Mouse (Mus musculus): ENCODE results near the gene Zfx. TPM values are rescaled to one million over a fixed set of nuclear protein-coding genes. Genes with fewer than 3 reads are reported as not detected.
A peak's percentile ranks its signal among the peaks of the same experiment; 100 is the strongest.

Zfx gene
- total and polyA plus RNA-seq, 3 experiments, result 14.3 to 17.7 (median 16.4) TPM

DNA sequence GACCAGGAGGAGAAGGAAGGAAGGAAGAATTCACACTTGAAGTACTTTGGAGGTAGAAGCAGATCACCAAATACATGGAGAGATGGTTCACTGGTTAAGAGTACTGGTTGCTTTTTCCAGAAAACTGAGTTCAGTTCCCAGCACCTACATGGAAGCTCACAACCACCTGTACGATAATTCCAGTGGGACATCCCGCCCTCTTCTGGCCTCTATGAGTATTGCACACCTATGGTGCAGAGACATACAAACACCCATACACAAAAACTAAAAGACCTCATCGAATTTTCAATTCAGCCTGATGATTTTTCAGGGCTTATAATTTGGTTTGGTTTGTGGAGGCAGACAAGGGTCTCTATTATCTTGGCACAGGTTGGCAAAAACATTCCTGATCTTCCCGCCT, 6.2 kb upstream of the Zfx start:
- H3K4me1 ChIP-seq (ENCODE audit: control insufficient read depth in 1 of 2, insufficient read depth in 2 of 2), result peaks cover 2 to 12% of the 10 kb centered on the region in 2 experiments; a peak in 1 of 4 replicates
- no peak overlapping the region for H3K27ac ChIP-seq (ENCODE audit: insufficient read depth, low read depth)
- no peak overlapping the region for H3K4me2 ChIP-seq (ENCODE audit: insufficient read depth, low read depth, poor library complexity, severe bottlenecking)
- H3K27me3 ChIP-seq (replicated peaks), result no peaks in the 10 kb centered on the region
- no peak overlapping the region for H3K4me3 ChIP-seq (replicated peaks in 1 of 3; ENCODE audit: low read depth in 2 of 3, low read length in 2 of 3, poor library complexity in 1 of 3)
- in situ Hi-C loops (cut with MboI; ENCODE audit: low pct_ligation_motif_present, low pct_unique_long_range_greater_than_20kb, low sequenced_read_pairs), result no loop called here
- H3K9me3 ChIP-seq (replicated peaks; ENCODE audit: low read length), result no peaks in the 10 kb centered on the region
- H3K79me2 ChIP-seq (replicated peaks; ENCODE audit: control insufficient read depth, extremely low read depth, insufficient read depth, poor library complexity, severe bottlenecking), result no peaks in the 10 kb centered on the region
- TF ChIP-seq NELFE (IDR thresholded peaks at IDR 0.05; ENCODE audit: low read depth, low read length) (no peak), TBP (conservative IDR thresholded peaks at IDR 0.05; ENCODE audit: low read depth, low read length) (no peak), NRF1 (IDR thresholded peaks at IDR 0.05; ENCODE audit: low read depth, low read length) (no peak), E2F4 (IDR thresholded peaks at IDR 0.05; ENCODE audit: insufficient replicate concordance, low read depth, low read length) (no peak), JUND (conservative IDR thresholded peaks at IDR 0.05; ENCODE audit: low read depth, low read length) (no peak)
- H3K9ac ChIP-seq (ENCODE audit: insufficient read depth, low read depth), result no peak overlapping the region
- no peak for DNase-seq (ENCODE audit: extremely low read depth)
- dilution Hi-C loops (cut with MboI; ENCODE audit: extremely low pct_ligation_motif_present, extremely low pct_unique_long_range_greater_than_20kb, low sequenced_read_pairs), result no loop called here
- H3K36me3 ChIP-seq (replicated peaks in 1 of 2; ENCODE audit: control insufficient read depth in 1 of 2, insufficient read depth in 1 of 2, low read length in 1 of 2), result no peaks in the 10 kb centered on the region

DNA sequence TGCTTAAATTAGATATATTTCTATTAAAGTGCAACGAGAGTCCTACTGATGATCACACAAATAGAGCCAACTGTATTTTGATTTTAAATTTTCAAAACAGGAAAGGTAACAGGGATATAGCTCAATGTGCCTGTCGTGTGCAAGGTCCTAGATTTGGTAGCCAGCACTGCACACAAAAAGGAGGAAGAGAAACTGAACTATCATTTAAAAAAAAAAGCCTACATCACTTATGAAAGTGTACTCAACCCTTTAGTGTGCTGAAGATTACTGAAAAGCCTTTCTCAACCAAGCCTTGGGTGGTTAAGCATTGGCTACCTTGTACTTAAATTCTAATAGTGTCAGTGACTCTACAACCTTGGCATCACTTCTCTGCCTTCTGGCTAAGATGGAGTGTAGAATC, 2.4 kb upstream of the Zfx start:
- Histone ChIP-seq H3K27ac (ENCODE audit: insufficient read depth, low read depth) (no peak overlapping the region), H3K4me3 (replicated peaks in 1 of 3; ENCODE audit: low read depth in 2 of 3, low read length in 2 of 3, poor library complexity in 1 of 3) (no peak overlapping the region), H3K4me1 (ENCODE audit: control insufficient read depth in 1 of 2, insufficient read depth in 2 of 2) (peaks cover 4 to 12% of the 10 kb centered on the region in 2 experiments; a peak in 1 of 4 replicates), H3K79me2 (replicated peaks; ENCODE audit: control insufficient read depth, extremely low read depth, insufficient read depth, poor library complexity, severe bottlenecking) (peaks cover 7% of the 10 kb centered on the region), H3K4me2 (ENCODE audit: insufficient read depth, low read depth, poor library complexity, severe bottlenecking) (no peak overlapping the region), H3K27me3 (replicated peaks) (no peaks in the 10 kb centered on the region), H3K9me3 (replicated peaks; ENCODE audit: low read length) (no peaks in the 10 kb centered on the region), H3K36me3 (replicated peaks in 1 of 2; ENCODE audit: control insufficient read depth in 1 of 2, insufficient read depth in 1 of 2, low read length in 1 of 2) (no peaks in the 10 kb centered on the region), H3K9ac (ENCODE audit: insufficient read depth, low read depth) (no peak overlapping the region)
- in situ Hi-C loops (cut with MboI; ENCODE audit: low pct_ligation_motif_present, low pct_unique_long_range_greater_than_20kb, low sequenced_read_pairs) (no loop called here), dilution Hi-C loops (cut with MboI; ENCODE audit: extremely low pct_ligation_motif_present, extremely low pct_unique_long_range_greater_than_20kb, low sequenced_read_pairs) (no loop called here)
- no peak for DNase-seq (ENCODE audit: extremely low read depth)
- TF ChIP-seq BHLHE40 (IDR thresholded peaks at IDR 0.05; ENCODE audit: low read depth, low read length) (0 out of 2 replicates have a peak, but pooled peaks have one; percentile 26), ZNF384 (IDR thresholded peaks at IDR 0.05; ENCODE audit: low read depth, low read length) (peak; percentile 90), PAX5 (IDR thresholded peaks at IDR 0.05; ENCODE audit: low read length) (no peak), UBTF (IDR thresholded peaks at IDR 0.05; ENCODE audit: low read depth, low read length) (no peak), POLR2AphosphoS2 (IDR thresholded peaks at IDR 0.05; ENCODE audit: low read depth, low read length) (no peak), EP300 (IDR thresholded peaks at IDR 0.05; ENCODE audit: low read length) (peak; percentile 62), RAD21 (IDR thresholded peaks at IDR 0.05; ENCODE audit: low read depth, low read length) (no peak), ZKSCAN1 (IDR thresholded peaks at IDR 0.05; ENCODE audit: borderline replicate concordance, low read depth, low read length) (no peak), JUND (conservative IDR thresholded peaks at IDR 0.05; ENCODE audit: low read depth, low read length) (no peak), MAX (IDR thresholded peaks at IDR 0.05; ENCODE audit: low read length) (no peak), TCF12 (IDR thresholded peaks at IDR 0.05; ENCODE audit: low read depth, low read length) (no peak), USF1 (IDR thresholded peaks at IDR 0.05; ENCODE audit: low read depth, low read length) (no peak), ZC3H11A (IDR thresholded peaks at IDR 0.05; ENCODE audit: low read depth, low read length) (no peak), JUN (IDR thresholded peaks at IDR 0.05; ENCODE audit: insufficient read depth, low read depth, low read length) (no peak), ETS1 (conservative IDR thresholded peaks at IDR 0.05; ENCODE audit: low read depth, low read length) (no peak), IRF4 (IDR thresholded peaks at IDR 0.05; ENCODE audit: low read depth, low read length) (peak; percentile 68)

Measured in CH12.LX (cell line).